Mouse (Mus musculus): Measurements from ENCODE around the gene P2rx6. TPM values are rescaled to one million over a fixed set of nuclear protein-coding genes. Genes with fewer than 3 reads are reported as not detected.

P2rx6 gene
- polyA plus RNA-seq, 1 experiment from 2014 or later, result 1.6 TPM

GRCm38 (mm10) chr16:17529981-17530586 lies 31.6 kb upstream of the P2rx6 start:
- Histone ChIP-seq H3K9me3 (ENCODE audit: low read depth, low read length) (no peaks in the 10 kb centered on the region), H3K27ac (ENCODE audit: low read depth) (peak overlapping the region; percentile 94), H3K4me3 (ENCODE audit: low read depth, low read length) (peak overlapping the region; percentile 68), H3K9ac (peak overlapping the region; percentile 80), H3K4me1 (ENCODE audit: insufficient read depth) (peaks cover 11% of the 10 kb centered on the region; the same call in 1 of the 2 replicates), H3K4me2 (peak overlapping the region; percentile 93), H3K27me3 (ENCODE audit: insufficient read depth, low read length) (no peaks in the 10 kb centered on the region), H3K36me3 (ENCODE audit: insufficient read depth) (peaks cover 41% of the 10 kb centered on the region)
- ATAC-seq (ENCODE audit: insufficient read depth), result peak; percentile 0; the same call in 1 of the 2 replicates
- TF ChIP-seq CTCF (IDR thresholded peaks at IDR 0.05; ENCODE audit: low read depth), result no peak
- WGBS, result 11% methylated on average over 17 of the region's 17 CpGs
- DNase-seq, result no peak

- Histone ChIP-seq H3K4me2 (peak within 1 kb of the TSS; percentile 93), H3K27me3 (ENCODE audit: insufficient read depth, low read length) (no peaks in the 10 kb centered on the region), H3K27ac (ENCODE audit: low read depth) (peak within 1 kb of the TSS; percentile 94), H3K4me1 (ENCODE audit: insufficient read depth) (peaks cover 11% of the 10 kb centered on the region; the same call in 1 of the 2 replicates), H3K36me3 (ENCODE audit: insufficient read depth) (peaks cover 34% of the 10 kb centered on the region), H3K4me3 (ENCODE audit: low read depth, low read length) (peak within 1 kb of the TSS; percentile 68), H3K9me3 (ENCODE audit: low read depth, low read length) (no peaks in the 10 kb centered on the region), H3K9ac (peak within 1 kb of the TSS; percentile 80)
- DNase-seq (peak; percentile 99), ATAC-seq (ENCODE audit: insufficient read depth) (peak; percentile 96)
- WGBS, result under 1% methylated on average over 67 of the region's 67 CpGs
- no peak for TF ChIP-seq CTCF (IDR thresholded peaks at IDR 0.05; ENCODE audit: low read depth)
Measured at GRCm38 (mm10) chr16:17530640-17531288, 30.9 kb upstream of the P2rx6 start, which contains the start of gene Thap7. Thap7 (minus strand) TSS chr16:17531136.

GRCm38 (mm10) chr16:17532271-17532670 lies 29.4 kb upstream of the P2rx6 start:
- no peak overlapping the region for H3K4me3 ChIP-seq (ENCODE audit: low read depth, low read length)
- H3K4me1 ChIP-seq (ENCODE audit: insufficient read depth), result peaks cover 11% of the 10 kb centered on the region; the same call in 1 of the 2 replicates
- peaks cover 19% of the 10 kb centered on the region for H3K36me3 ChIP-seq (ENCODE audit: insufficient read depth)
- no peaks in the 10 kb centered on the region for H3K9me3 ChIP-seq (ENCODE audit: low read depth, low read length)
- ATAC-seq (ENCODE audit: insufficient read depth), result no peak
- 50% methylated on average over 4 of the region's 4 CpGs for WGBS
- peak; percentile 49 for TF ChIP-seq CTCF (IDR thresholded peaks at IDR 0.05; ENCODE audit: low read depth)
- no peak overlapping the region for H3K9ac ChIP-seq
- peak; percentile 33 for DNase-seq
- peak overlapping the region; percentile 93; the same call in 1 of the 2 replicates for H3K4me2 ChIP-seq
- H3K27ac ChIP-seq (ENCODE audit: low read depth), result no peak overlapping the region
- H3K27me3 ChIP-seq (ENCODE audit: insufficient read depth, low read length), result no peaks in the 10 kb centered on the region

- Histone ChIP-seq H3K4me3 (ENCODE audit: low read depth, low read length) (no peak overlapping the region), H3K4me2 (no peak overlapping the region), H3K36me3 (ENCODE audit: insufficient read depth) (peaks cover 14% of the 10 kb centered on the region), H3K27me3 (ENCODE audit: insufficient read depth, low read length) (no peaks in the 10 kb centered on the region), H3K9ac (no peak overlapping the region), H3K27ac (ENCODE audit: low read depth) (no peak overlapping the region), H3K4me1 (ENCODE audit: insufficient read depth) (peaks cover 11% of the 10 kb centered on the region; the same call in 1 of the 2 replicates), H3K9me3 (ENCODE audit: low read depth, low read length) (no peaks in the 10 kb centered on the region)
- 67% methylated on average over 14 of the region's 14 CpGs for WGBS
- no peak for DNase-seq
- ATAC-seq (ENCODE audit: insufficient read depth), result no peak
- TF ChIP-seq CTCF (IDR thresholded peaks at IDR 0.05; ENCODE audit: low read depth), result no peak
Measured at GRCm38 (mm10) chr16:17532676-17533329, 28.9 kb upstream of the P2rx6 start.

- H3K27me3 ChIP-seq (ENCODE audit: insufficient read depth, low read length), result no peaks in the 10 kb centered on the region
- TF ChIP-seq CTCF (IDR thresholded peaks at IDR 0.05; ENCODE audit: low read depth), result no peak
- H3K4me3 ChIP-seq (ENCODE audit: low read depth, low read length), result no peak overlapping the region
- no peak overlapping the region for H3K9ac ChIP-seq
- no peak overlapping the region for H3K4me2 ChIP-seq
- H3K36me3 ChIP-seq (ENCODE audit: insufficient read depth), result no peaks in the 10 kb centered on the region
- 87% methylated on average over 3 of the region's 3 CpGs for WGBS
- H3K27ac ChIP-seq (ENCODE audit: low read depth), result no peak overlapping the region
- ATAC-seq (ENCODE audit: insufficient read depth) (no peak), DNase-seq (no peak)
- no peaks in the 10 kb centered on the region for H3K9me3 ChIP-seq (ENCODE audit: low read depth, low read length)
- H3K4me1 ChIP-seq (ENCODE audit: insufficient read depth), result peaks cover 2% of the 10 kb centered on the region; the same call in 1 of the 2 replicates
Measured at GRCm38 (mm10) chr16:17536584-17536983, 25.1 kb upstream of the P2rx6 start.

GRCm38 (mm10) chr16:17542632-17543031 lies 19.1 kb upstream of the P2rx6 start:
- H3K4me3 ChIP-seq (ENCODE audit: low read depth, low read length), result no peak overlapping the region
- H3K27ac ChIP-seq (ENCODE audit: low read depth), result no peak overlapping the region
- WGBS, result 61% methylated on average over 2 of the region's 2 CpGs
- no peak overlapping the region for H3K9ac ChIP-seq
- H3K4me1 ChIP-seq (ENCODE audit: insufficient read depth), result no peaks in the 10 kb centered on the region
- no peaks in the 10 kb centered on the region for H3K36me3 ChIP-seq (ENCODE audit: insufficient read depth)
- H3K4me2 ChIP-seq, result no peak overlapping the region
- DNase-seq (no peak), ATAC-seq (ENCODE audit: insufficient read depth) (no peak)
- no peaks in the 10 kb centered on the region for H3K9me3 ChIP-seq (ENCODE audit: low read depth, low read length)
- no peak for TF ChIP-seq CTCF (IDR thresholded peaks at IDR 0.05; ENCODE audit: low read depth)
- H3K27me3 ChIP-seq (ENCODE audit: insufficient read depth, low read length), result no peaks in the 10 kb centered on the region

GRCm38 (mm10) chr16:17552837-17553236 lies 8.8 kb upstream of the P2rx6 start:
- 0 out of 2 replicates have a peak, but pooled peaks cover 4% of the 10 kb centered on the region for H3K4me1 ChIP-seq (ENCODE audit: insufficient read depth)
- H3K4me3 ChIP-seq (ENCODE audit: low read depth, low read length), result no peak overlapping the region
- H3K9ac ChIP-seq, result no peak overlapping the region
- DNase-seq (no peak), ATAC-seq (ENCODE audit: insufficient read depth) (no peak)
- H3K4me2 ChIP-seq, result no peak overlapping the region
- no peaks in the 10 kb centered on the region for H3K9me3 ChIP-seq (ENCODE audit: low read depth, low read length)
- TF ChIP-seq CTCF (IDR thresholded peaks at IDR 0.05; ENCODE audit: low read depth), result no peak
- H3K27ac ChIP-seq (ENCODE audit: low read depth), result no peak overlapping the region
- no peaks in the 10 kb centered on the region for H3K36me3 ChIP-seq (ENCODE audit: insufficient read depth)
- 57% methylated on average over 7 of the region's 7 CpGs for WGBS
- H3K27me3 ChIP-seq (ENCODE audit: insufficient read depth, low read length), result no peaks in the 10 kb centered on the region

Measured in lung, embryonic 14.5 days (tissue).